Mouse (Mus musculus): ENCODE measurements around the gene Tk1. TPM values are rescaled to one million over a fixed set of nuclear protein-coding genes. Genes with fewer than 3 reads are reported as not detected.

Gene Tk1
- polyA plus RNA-seq, 1 experiment from 2014 or later = 115 TPM

- Histone ChIP-seq H3K27ac (replicated peaks) (peak overlapping the region; percentile 93), H3K27me3 (no peaks in the 10 kb centered on the region), H3K36me3 (peaks cover 17% of the 10 kb centered on the region), H3K9me3 (replicated peaks) (no peaks in the 10 kb centered on the region), H3K4me2 (replicated peaks) (peak overlapping the region; percentile 97), H3K4me1 (peaks cover 49% of the 10 kb centered on the region), H3K4me3 (replicated peaks) (peak overlapping the region; percentile 54), H3K9ac (no peak overlapping the region)
- ATAC-seq (ENCODE audit: insufficient number of reproducible peaks, low FRiP score, low TSS enrichment, low read depth) = no peak
- 50% methylated on average over 12 of the region's 12 CpGs for WGBS
These were observed 47.0 kb downstream of the Tk1 start for GRCm38 (mm10) chr11:117778851-117779433.

GRCm38 (mm10) chr11:117778031-117778430, 47.9 kb downstream of the Tk1 start:
- Histone ChIP-seq H3K9ac (no peak overlapping the region), H3K4me1 (peaks cover 42% of the 10 kb centered on the region), H3K4me2 (replicated peaks) (no peak overlapping the region), H3K27me3 (no peaks in the 10 kb centered on the region), H3K27ac (replicated peaks) (no peak overlapping the region), H3K9me3 (replicated peaks) (no peaks in the 10 kb centered on the region), H3K4me3 (replicated peaks) (no peak overlapping the region), H3K36me3 (peaks cover 25% of the 10 kb centered on the region)
- WGBS = 90% methylated on average over 11 of the region's 11 CpGs
- no peak for ATAC-seq (ENCODE audit: insufficient number of reproducible peaks, low FRiP score, low TSS enrichment, low read depth)

GRCm38 (mm10) chr11:117777111-117777510, 48.8 kb downstream of the Tk1 start:
- no peaks in the 10 kb centered on the region for H3K9me3 ChIP-seq (replicated peaks)
- no peak overlapping the region for H3K27ac ChIP-seq (replicated peaks)
- 79% methylated on average over 5 of the region's 5 CpGs for WGBS
- no peaks in the 10 kb centered on the region for H3K27me3 ChIP-seq
- no peak overlapping the region for H3K9ac ChIP-seq
- H3K4me1 ChIP-seq = peaks cover 37% of the 10 kb centered on the region
- H3K4me3 ChIP-seq (replicated peaks) = no peak overlapping the region
- no peak overlapping the region for H3K4me2 ChIP-seq (replicated peaks)
- ATAC-seq (ENCODE audit: insufficient number of reproducible peaks, low FRiP score, low TSS enrichment, low read depth) = no peak
- H3K36me3 ChIP-seq = peaks cover 31% of the 10 kb centered on the region

- no peak for ATAC-seq (ENCODE audit: insufficient number of reproducible peaks, low FRiP score, low TSS enrichment, low read depth)
- Histone ChIP-seq H3K27ac (replicated peaks) (no peak overlapping the region), H3K9ac (no peak overlapping the region), H3K4me1 (peaks cover 29% of the 10 kb centered on the region), H3K4me3 (replicated peaks) (no peak overlapping the region), H3K27me3 (no peaks in the 10 kb centered on the region), H3K4me2 (replicated peaks) (no peak overlapping the region), H3K36me3 (peaks cover 35% of the 10 kb centered on the region), H3K9me3 (replicated peaks) (no peaks in the 10 kb centered on the region)
- 91% methylated on average over 14 of the region's 14 CpGs for WGBS
These were observed 49.7 kb downstream of the Tk1 start for GRCm38 (mm10) chr11:117776085-117776792.

GRCm38 (mm10) chr11:117775540-117775939, 50.4 kb downstream of the Tk1 start:
- 88% methylated on average over 13 of the region's 13 CpGs for WGBS
- no peak for ATAC-seq (ENCODE audit: insufficient number of reproducible peaks, low FRiP score, low TSS enrichment, low read depth)
- Histone ChIP-seq H3K4me2 (replicated peaks) (no peak overlapping the region), H3K27me3 (no peaks in the 10 kb centered on the region), H3K4me3 (replicated peaks) (no peak overlapping the region), H3K36me3 (peaks cover 35% of the 10 kb centered on the region), H3K4me1 (peaks cover 22% of the 10 kb centered on the region), H3K9me3 (replicated peaks) (no peaks in the 10 kb centered on the region), H3K27ac (replicated peaks) (no peak overlapping the region), H3K9ac (no peak overlapping the region)

- Histone ChIP-seq H3K27me3 (no peaks in the 10 kb centered on the region), H3K4me3 (replicated peaks) (no peak overlapping the region), H3K27ac (replicated peaks) (no peak overlapping the region), H3K9me3 (replicated peaks) (no peaks in the 10 kb centered on the region), H3K36me3 (peaks cover 35% of the 10 kb centered on the region), H3K4me2 (replicated peaks) (no peak overlapping the region), H3K9ac (no peak overlapping the region), H3K4me1 (peaks cover 15% of the 10 kb centered on the region)
- no peak for ATAC-seq (ENCODE audit: insufficient number of reproducible peaks, low FRiP score, low TSS enrichment, low read depth)
- WGBS = 91% methylated on average over 10 of the region's 10 CpGs
These were observed 51.0 kb downstream of the Tk1 start for GRCm38 (mm10) chr11:117774925-117775324.

GRCm38 (mm10) chr11:117772352-117772751, 53.5 kb downstream of the Tk1 start:
- WGBS = 90% methylated on average over 7 of the region's 7 CpGs
- Histone ChIP-seq H3K27me3 (no peaks in the 10 kb centered on the region), H3K9ac (no peak overlapping the region), H3K27ac (replicated peaks) (no peak overlapping the region), H3K36me3 (peaks cover 35% of the 10 kb centered on the region), H3K4me3 (replicated peaks) (no peak overlapping the region), H3K4me2 (replicated peaks) (no peak overlapping the region), H3K4me1 (no peaks in the 10 kb centered on the region; the same call in 1 of the 2 replicates), H3K9me3 (replicated peaks) (no peaks in the 10 kb centered on the region)
- ATAC-seq (ENCODE audit: insufficient number of reproducible peaks, low FRiP score, low TSS enrichment, low read depth) = no peak

- ATAC-seq (ENCODE audit: insufficient number of reproducible peaks, low FRiP score, low TSS enrichment, low read depth) = no peak
- WGBS = 88% methylated on average over 10 of the region's 10 CpGs
- H3K9ac ChIP-seq = no peak overlapping the region
- H3K4me1 ChIP-seq = no peaks in the 10 kb centered on the region; the same call in 1 of the 2 replicates
- H3K27ac ChIP-seq (replicated peaks) = no peak overlapping the region
- no peaks in the 10 kb centered on the region for H3K9me3 ChIP-seq (replicated peaks)
- H3K36me3 ChIP-seq = peaks cover 40% of the 10 kb centered on the region
- H3K27me3 ChIP-seq = no peaks in the 10 kb centered on the region
- no peak overlapping the region for H3K4me2 ChIP-seq (replicated peaks)
- H3K4me3 ChIP-seq (replicated peaks) = no peak overlapping the region
These were observed 55.5 kb downstream of the Tk1 start for GRCm38 (mm10) chr11:117770407-117770806.

- no peak for ATAC-seq (ENCODE audit: insufficient number of reproducible peaks, low FRiP score, low TSS enrichment, low read depth)
- Histone ChIP-seq H3K4me3 (replicated peaks) (no peak overlapping the region), H3K4me2 (replicated peaks) (no peak overlapping the region), H3K9me3 (replicated peaks) (no peaks in the 10 kb centered on the region), H3K36me3 (peaks cover 40% of the 10 kb centered on the region), H3K4me1 (no peaks in the 10 kb centered on the region; the same call in 1 of the 2 replicates), H3K27me3 (no peaks in the 10 kb centered on the region), H3K9ac (no peak overlapping the region), H3K27ac (replicated peaks) (no peak overlapping the region)
- WGBS = 88% methylated on average over 7 of the region's 7 CpGs
These were observed 56.2 kb downstream of the Tk1 start for GRCm38 (mm10) chr11:117769683-117770047.

GRCm38 (mm10) chr11:117768725-117769682, 56.9 kb downstream of the Tk1 start:
- H3K4me2 ChIP-seq (replicated peaks) = no peak overlapping the region
- no peak overlapping the region for H3K4me3 ChIP-seq (replicated peaks)
- no peaks in the 10 kb centered on the region for H3K9me3 ChIP-seq (replicated peaks)
- H3K36me3 ChIP-seq = peaks cover 43% of the 10 kb centered on the region
- no peak overlapping the region for H3K9ac ChIP-seq
- ATAC-seq (ENCODE audit: insufficient number of reproducible peaks, low FRiP score, low TSS enrichment, low read depth) = no peak
- no peaks in the 10 kb centered on the region for H3K27me3 ChIP-seq
- H3K27ac ChIP-seq (replicated peaks) = no peak overlapping the region
- no peaks in the 10 kb centered on the region; the same call in 1 of the 2 replicates for H3K4me1 ChIP-seq
- WGBS = 81% methylated on average over 20 of the region's 20 CpGs

GRCm38 (mm10) chr11:117766275-117766674, 59.6 kb downstream of the Tk1 start:
- Histone ChIP-seq H3K9ac (no peak overlapping the region), H3K4me1 (no peaks in the 10 kb centered on the region; the same call in 1 of the 2 replicates), H3K27me3 (no peaks in the 10 kb centered on the region), H3K27ac (replicated peaks) (no peak overlapping the region), H3K4me2 (replicated peaks) (no peak overlapping the region), H3K4me3 (replicated peaks) (no peak overlapping the region), H3K36me3 (peaks cover 36% of the 10 kb centered on the region), H3K9me3 (replicated peaks) (no peaks in the 10 kb centered on the region)
- 81% methylated on average over 3 of the region's 3 CpGs for WGBS
- ATAC-seq (ENCODE audit: insufficient number of reproducible peaks, low FRiP score, low TSS enrichment, low read depth) = no peak

All from embryonic facial prominence, embryonic 15.5 days (tissue).